Mouse (Mus musculus): Measurements from ENCODE around the gene Gcdh.

- no peak for TF ChIP-seq FLI1 (IDR thresholded peaks at IDR 0.05; ENCODE audit: low read length)
- TF ChIP-seq GATA1 (IDR thresholded peaks at IDR 0.05; ENCODE audit: borderline replicate concordance, low read length): no peak
Measured at GRCm38 (mm10) chr8:84933767-84934559, 40.2 kb upstream of the Gcdh start.

Data from megakaryocyte, embryonic 14.5 days (primary cell).